Mouse (Mus musculus) intestine, postnatal 0 days (tissue): ENCODE measurements around the gene Schip1. TPM values are rescaled to one million over a fixed set of nuclear protein-coding genes. Genes with fewer than 3 reads are reported as not detected.

Experiments used
- ATAC-seq: fragments of 200-750 bp; cut with Nextera tagmentation; 2 replicates; pipeline ENCODE4 v1.8.0; 2017; ENCODE audit warnings: mild to moderate bottlenecking, moderate TSS enrichment, moderate library complexity
- H3K27ac ChIP-seq: fragments of 300-500 bp; sonication (generic); 2 replicates; pipeline ENCODE4 v1.5.1; 2014; ENCODE audit warnings: mild to moderate bottlenecking, low read depth, low read length, moderate library complexity
- H3K27me3 ChIP-seq: fragments of 300-500 bp; sonication (generic); replicated peaks from 2 replicates; pipeline ENCODE4 v1.6.1; 2014; ENCODE audit warnings: low read length, mixed read lengths; ENCODE audit not compliant: control insufficient read depth, insufficient read depth
- H3K36me3 ChIP-seq: fragments of 300-500 bp; sonication (generic); 2 replicates; pipeline ENCODE4 v1.6.1; 2014; ENCODE audit warnings: mild to moderate bottlenecking, moderate library complexity; ENCODE audit not compliant: control insufficient read depth, insufficient read depth
- H3K4me1 ChIP-seq: fragments of 300-500 bp; sonication (generic); replicated peaks from 2 replicates; pipeline ENCODE4 v1.6.1; 2014; ENCODE audit warnings: antibody characterized with exemption, low read length, mixed read lengths; ENCODE audit not compliant: control insufficient read depth, insufficient read depth
- H3K4me2 ChIP-seq: fragments of 300-500 bp; sonication (generic); replicated peaks from 2 replicates; pipeline ENCODE4 v1.6.1; 2014; ENCODE audit warnings: low read depth, mild to moderate bottlenecking, moderate library complexity
- H3K4me3 ChIP-seq: fragments of 300-500 bp; sonication (generic); 2 replicates; pipeline ENCODE4 v1.5.1; 2014; ENCODE audit warnings: low read depth, low read length
- H3K9ac ChIP-seq: fragments of 300-500 bp; sonication (generic); 2 replicates; pipeline ENCODE4 v1.6.1; 2014; ENCODE audit warnings: mild to moderate bottlenecking, low read depth, low read length
- H3K9me3 ChIP-seq: fragments of 300-500 bp; sonication (generic); 2 replicates; pipeline ENCODE4 v1.6.1; 2016; ENCODE audit warnings: mixed run types; ENCODE audit not compliant: control insufficient read depth
- CTCF ChIP-seq: sonication (generic); IDR thresholded peaks from 2 replicates; pipeline ENCODE4 v1.5.1; 2016; ENCODE audit warnings: low read depth, mild to moderate bottlenecking, control low read depth, antibody characterized with exemption, moderate library complexity
- WGBS: fragments of 180-500 bp; shearing (Covaris S2); extraction: QIAGEN DNeasy Blood & Tissue Kit; methylation state at CpG from one replicate; pipeline ENCODE4 v1.1.7; 2014; 5-methylcytosine and 5-hydroxymethylcytosine counted together
- polyA plus RNA-seq: library from polyadenylated mRNA; unstranded; fragments of >200 nt; fragmentation: Nextera tagmentation; extraction: Ambion mirVana; gene quantifications from 2 replicates; pipeline ENCODE4 v1.2.1, GENCODE M21; 2015

Schip1 gene
- polyA plus RNA-seq, 1 experiment from 2014 or later = 24.2 TPM

DNA sequence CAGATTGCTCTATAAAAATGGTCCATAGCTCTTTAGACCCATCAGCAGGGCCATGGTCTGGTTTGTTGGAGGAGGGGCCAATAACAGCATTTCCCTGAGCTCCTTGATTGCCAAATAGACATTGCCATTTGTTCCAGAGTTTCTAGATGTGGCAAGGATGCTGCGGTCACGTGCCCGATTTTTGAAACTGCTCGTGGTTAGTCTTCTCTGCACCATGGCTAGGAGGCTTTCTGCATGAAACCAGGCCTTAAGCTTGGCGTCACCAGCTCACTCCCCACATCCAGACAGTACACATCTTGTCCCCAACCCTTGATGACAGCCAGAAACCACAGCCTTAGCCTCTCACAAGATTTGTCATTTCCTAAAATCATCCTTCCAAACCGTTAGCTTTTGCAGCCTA, 559.9 kb downstream of the Schip1 start:
- ATAC-seq = no peak
- Histone ChIP-seq H3K4me3 (no peak overlapping the region), H3K4me2 (no peak overlapping the region), H3K36me3 (peaks cover 8% of the 10 kb centered on the region; the same call in 1 of the 2 replicates), H3K27ac (no peak overlapping the region), H3K9ac (no peak overlapping the region), H3K9me3 (no peaks in the 10 kb centered on the region), H3K27me3 (no peaks in the 10 kb centered on the region), H3K4me1 (no peaks in the 10 kb centered on the region)
- 81% methylated on average over 6 of the region's 6 CpGs for WGBS
- TF ChIP-seq CTCF = no peak

DNA sequence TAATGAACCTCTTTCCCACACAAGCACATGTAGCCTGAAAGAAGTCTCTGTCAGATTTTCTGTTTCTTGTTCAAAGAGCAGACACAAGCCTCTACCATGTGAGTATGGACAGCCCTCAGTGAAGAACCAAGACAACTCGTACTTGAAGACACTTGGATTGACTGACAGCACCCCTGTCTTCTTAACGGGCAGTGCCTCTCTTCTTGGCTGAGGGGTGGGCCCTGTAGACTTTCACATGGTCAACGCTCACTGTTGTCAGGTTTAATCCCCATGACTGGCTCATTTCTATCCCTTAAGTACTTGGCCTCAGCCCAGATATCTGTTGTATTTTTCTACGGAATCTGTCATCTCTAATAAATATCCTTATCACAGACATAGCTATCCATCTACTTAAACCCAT, 565.7 kb downstream of the Schip1 start:
- Histone ChIP-seq H3K9me3 (no peaks in the 10 kb centered on the region), H3K4me2 (no peak overlapping the region), H3K27me3 (no peaks in the 10 kb centered on the region), H3K9ac (no peak overlapping the region), H3K4me1 (no peaks in the 10 kb centered on the region), H3K36me3 (no peaks in the 10 kb centered on the region), H3K4me3 (no peak overlapping the region), H3K27ac (no peak overlapping the region)
- TF ChIP-seq CTCF = no peak
- no peak for ATAC-seq
- 80% methylated on average over 4 of the region's 4 CpGs for WGBS

DNA sequence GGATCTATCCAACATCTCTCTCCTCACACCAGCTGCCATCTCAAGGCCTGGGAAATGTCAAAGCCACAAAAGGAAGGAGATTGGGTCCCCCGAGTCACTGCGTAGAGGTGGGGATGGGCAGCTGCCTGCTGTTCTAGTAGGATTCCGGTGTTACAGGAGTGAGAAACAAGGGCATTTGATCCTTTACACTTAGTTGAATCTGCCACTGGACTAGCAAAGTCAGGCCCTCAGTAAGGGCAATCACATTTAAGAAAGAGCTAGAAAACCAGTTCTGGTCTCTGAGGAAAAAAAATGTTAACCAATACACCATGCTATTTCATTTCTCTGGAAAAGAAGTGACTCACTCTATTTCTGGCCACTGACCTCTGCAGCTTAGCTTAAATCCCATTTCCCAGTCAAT, 566.2 kb downstream of the Schip1 start:
- ATAC-seq = no peak
- Histone ChIP-seq H3K4me1 (no peaks in the 10 kb centered on the region), H3K36me3 (no peaks in the 10 kb centered on the region), H3K4me3 (no peak overlapping the region), H3K27ac (no peak overlapping the region), H3K9me3 (no peaks in the 10 kb centered on the region), H3K27me3 (no peaks in the 10 kb centered on the region), H3K4me2 (no peak overlapping the region), H3K9ac (no peak overlapping the region)
- TF ChIP-seq CTCF = no peak
- WGBS = 71% methylated on average over 3 of the region's 3 CpGs

DNA sequence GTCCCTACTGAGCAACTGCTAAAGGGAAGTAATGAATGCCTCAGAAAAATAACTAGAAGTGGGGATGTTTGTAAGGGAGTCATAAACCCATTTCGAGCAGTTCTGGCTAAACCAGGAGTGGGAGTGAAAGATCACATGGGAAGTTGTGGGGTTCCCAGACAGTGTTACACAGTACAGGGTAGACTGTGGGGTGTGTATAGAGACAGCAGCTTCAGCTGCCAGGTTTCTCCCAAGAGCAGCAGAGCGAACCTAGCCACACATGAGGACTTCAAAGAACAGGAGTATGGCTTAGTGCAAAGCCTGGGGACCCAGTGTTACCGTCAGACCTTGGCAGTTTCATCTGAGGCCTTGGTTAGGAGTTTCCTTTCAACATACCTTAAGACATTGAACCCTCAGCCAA, 568.1 kb downstream of the Schip1 start:
- Histone ChIP-seq H3K4me1 (no peaks in the 10 kb centered on the region), H3K9me3 (no peaks in the 10 kb centered on the region), H3K9ac (no peak overlapping the region), H3K4me3 (no peak overlapping the region), H3K4me2 (no peak overlapping the region), H3K36me3 (no peaks in the 10 kb centered on the region), H3K27ac (no peak overlapping the region), H3K27me3 (no peaks in the 10 kb centered on the region)
- 77% methylated on average over 3 of the region's 3 CpGs for WGBS
- no peak for ATAC-seq
- TF ChIP-seq CTCF = no peak

DNA sequence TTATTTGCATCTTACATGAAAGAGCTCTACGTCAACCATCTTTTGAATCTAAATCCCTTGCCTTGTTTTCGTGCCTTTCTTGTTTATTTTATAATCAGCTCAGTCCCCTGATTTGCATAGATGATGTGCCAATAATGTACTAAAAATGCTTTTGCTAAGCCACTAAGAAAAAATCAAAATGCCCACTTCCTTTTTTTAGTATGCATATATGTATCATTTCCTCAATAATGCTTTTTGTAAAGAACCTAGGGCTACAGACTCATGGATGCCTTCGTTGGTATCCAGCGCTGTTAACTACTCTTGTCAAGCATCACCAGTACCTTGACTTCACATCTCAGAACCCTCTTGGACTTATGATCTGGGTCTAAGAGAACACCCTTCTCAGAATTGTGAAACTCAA, 569.0 kb downstream of the Schip1 start:
- Histone ChIP-seq H3K9me3 (no peaks in the 10 kb centered on the region), H3K9ac (no peak overlapping the region), H3K27me3 (no peaks in the 10 kb centered on the region), H3K27ac (no peak overlapping the region), H3K4me2 (no peak overlapping the region), H3K36me3 (no peaks in the 10 kb centered on the region), H3K4me1 (no peaks in the 10 kb centered on the region), H3K4me3 (no peak overlapping the region)
- no peak for TF ChIP-seq CTCF
- ATAC-seq = no peak
- WGBS = 89% methylated on average over 4 of the region's 4 CpGs

DNA sequence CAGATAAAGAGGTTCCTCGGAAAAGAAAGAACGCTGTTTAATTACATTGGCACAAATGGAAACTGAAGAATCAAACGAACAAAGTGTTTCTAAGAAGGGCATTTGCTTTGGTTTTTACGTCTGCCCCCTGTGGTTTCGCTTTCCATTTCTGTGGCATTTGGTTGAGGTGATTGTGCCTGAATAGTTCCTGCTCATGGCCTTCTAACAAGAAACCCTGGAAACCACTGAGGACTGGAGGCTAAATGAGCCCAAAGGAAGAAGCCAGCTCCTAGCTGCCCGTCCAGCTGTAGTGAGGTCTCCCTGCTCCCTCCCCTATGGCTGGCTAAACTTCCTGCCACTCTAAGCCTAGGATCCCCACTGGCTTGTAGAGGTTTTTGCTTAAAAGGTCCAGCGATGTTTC, 573.4 kb downstream of the Schip1 start:
- H3K9ac ChIP-seq = no peak overlapping the region
- no peaks in the 10 kb centered on the region for H3K9me3 ChIP-seq
- no peaks in the 10 kb centered on the region for H3K4me1 ChIP-seq
- no peak overlapping the region for H3K4me3 ChIP-seq
- H3K27me3 ChIP-seq = no peaks in the 10 kb centered on the region
- TF ChIP-seq CTCF = no peak
- no peak overlapping the region for H3K4me2 ChIP-seq
- WGBS = 56% methylated on average over 7 of the region's 7 CpGs
- no peak overlapping the region for H3K27ac ChIP-seq
- H3K36me3 ChIP-seq = no peaks in the 10 kb centered on the region
- ATAC-seq = no peak

DNA sequence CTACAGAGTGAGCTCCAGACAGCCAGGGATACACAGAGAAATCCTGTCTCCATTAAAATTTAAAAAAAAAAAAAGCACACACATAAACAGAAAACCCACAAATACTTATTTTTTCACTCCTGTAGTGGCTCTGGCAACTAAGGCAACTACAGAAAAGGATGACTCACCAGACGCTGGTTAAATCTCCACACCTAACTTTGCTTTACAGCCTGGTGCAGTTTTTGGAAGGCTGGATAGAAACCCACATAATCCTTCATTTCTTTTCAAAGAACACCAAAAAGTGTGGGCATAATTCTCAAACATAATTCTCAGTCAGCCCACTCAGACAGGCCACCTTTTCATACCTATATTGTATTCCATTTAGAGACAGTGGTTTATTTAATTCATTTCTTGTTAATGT, 574.1 kb downstream of the Schip1 start:
- Histone ChIP-seq H3K9ac (no peak overlapping the region), H3K4me2 (no peak overlapping the region), H3K4me3 (no peak overlapping the region), H3K27ac (no peak overlapping the region), H3K36me3 (no peaks in the 10 kb centered on the region), H3K4me1 (no peaks in the 10 kb centered on the region), H3K9me3 (no peaks in the 10 kb centered on the region), H3K27me3 (no peaks in the 10 kb centered on the region)
- TF ChIP-seq CTCF = no peak
- no peak for ATAC-seq
- WGBS = 96% methylated on average over 1 of the region's 1 CpGs
